Mouse (Mus musculus): ENCODE results near the gene Olfr437. TPM values are rescaled to one million over a fixed set of nuclear protein-coding genes. Genes with fewer than 3 reads are reported as not detected.
"Not testable (repeated sequence)": the region's sequence is repeated elsewhere in the genome, so short reads cannot be mapped to it uniquely, and the experiment has no call there.

Olfr437 gene
- polyA plus RNA-seq (2012): not detected in 2 replicates

- no peak for TF ChIP-seq GATA1 (IDR thresholded peaks at IDR 0.05; ENCODE audit: low read length)
These were observed at the start of gene Olfr437 for GRCm38 (mm10) chr6:43162982-43163381. Gene Olfr437, plus strand, starts transcription at chr6:43163282.

GRCm38 (mm10) chr6:43146267-43146666 lies 16.8 kb upstream of the Olfr437 start, which contains the start of gene Olfr237-ps1:
Gene Olfr237-ps1, plus strand, starts transcription at chr6:43146567.
- TF ChIP-seq GATA1 (IDR thresholded peaks at IDR 0.05; ENCODE audit: low read length): not testable (repeated sequence)

- TF ChIP-seq GATA1 (IDR thresholded peaks at IDR 0.05; ENCODE audit: low read length): no peak
These were observed 3.6 kb upstream of the Olfr437 start for GRCm38 (mm10) chr6:43159502-43159901.

GRCm38 (mm10) chr6:43167246-43167645 lies 4.2 kb downstream of the Olfr437 start:
- no peak for TF ChIP-seq GATA1 (IDR thresholded peaks at IDR 0.05; ENCODE audit: low read length)

- no peak for TF ChIP-seq GATA1 (IDR thresholded peaks at IDR 0.05; ENCODE audit: low read length)
These were observed 8.8 kb downstream of the Olfr437 start, which contains the start of gene Olfr13 for GRCm38 (mm10) chr6:43171840-43172239. Gene Olfr13, plus strand, starts transcription at chr6:43172140.

- no peak for TF ChIP-seq GATA1 (IDR thresholded peaks at IDR 0.05; ENCODE audit: low read length)
These were observed 15.0 kb downstream of the Olfr437 start for GRCm38 (mm10) chr6:43178129-43178528.

- TF ChIP-seq GATA1 (IDR thresholded peaks at IDR 0.05; ENCODE audit: low read length): no peak
These were observed 15.8 kb downstream of the Olfr437 start for GRCm38 (mm10) chr6:43178584-43179501.

- TF ChIP-seq GATA1 (IDR thresholded peaks at IDR 0.05; ENCODE audit: low read length): no peak
These were observed 27.9 kb downstream of the Olfr437 start for GRCm38 (mm10) chr6:43190986-43191385.

GRCm38 (mm10) chr6:43196781-43197180 lies 33.7 kb downstream of the Olfr437 start, which contains the start of gene Olfr435:
Gene Olfr435, plus strand, starts transcription at chr6:43197146.
- TF ChIP-seq GATA1 (IDR thresholded peaks at IDR 0.05; ENCODE audit: low read length): no peak

GRCm38 (mm10) chr6:43198094-43198493 lies 35.0 kb downstream of the Olfr437 start:
- no peak for TF ChIP-seq GATA1 (IDR thresholded peaks at IDR 0.05; ENCODE audit: low read length)

- TF ChIP-seq GATA1 (IDR thresholded peaks at IDR 0.05; ENCODE audit: low read length): no peak
These were observed 39.7 kb downstream of the Olfr437 start for GRCm38 (mm10) chr6:43202786-43203185.

- no peak for TF ChIP-seq GATA1 (IDR thresholded peaks at IDR 0.05; ENCODE audit: low read length)
These were observed 42.3 kb downstream of the Olfr437 start for GRCm38 (mm10) chr6:43205355-43205754.

GRCm38 (mm10) chr6:43212873-43213272 lies 49.8 kb downstream of the Olfr437 start, which contains the start of gene Olfr434:
Gene Olfr434, plus strand, starts transcription at chr6:43213021.
- TF ChIP-seq GATA1 (IDR thresholded peaks at IDR 0.05; ENCODE audit: low read length): not testable (repeated sequence)

Other genes with a start within 250 kb of the Olfr437 start
- not detected in 2 replicates for gene Olfr446, start 241.9 kb upstream of the Olfr437 start, polyA plus RNA-seq (2012)
- not detected in 2 replicates for gene Olfr444, start 214.2 kb upstream of the Olfr437 start, polyA plus RNA-seq (2012)
- gene Olfr441, start 56.9 kb upstream of the Olfr437 start, polyA plus RNA-seq (2012): not detected in 2 replicates
- not detected in 2 replicates for gene Olfr237-ps1, start 16.7 kb upstream of the Olfr437 start, polyA plus RNA-seq (2012)
- not detected in 2 replicates for gene Olfr13, start 8.9 kb downstream of the Olfr437 start, polyA plus RNA-seq (2012)
- not detected in 2 replicates for gene Olfr435, start 33.9 kb downstream of the Olfr437 start, polyA plus RNA-seq (2012)
- not detected in 2 replicates for gene Olfr434, start 49.7 kb downstream of the Olfr437 start, polyA plus RNA-seq (2012)
- not detected in 2 replicates for gene Olfr47, start 68.2 kb downstream of the Olfr437 start, polyA plus RNA-seq (2012)
- not detected in 2 replicates for gene Arhgef5, start 102.3 kb downstream of the Olfr437 start, polyA plus RNA-seq (2012)
- not detected in 2 replicates for gene Nobox, start 146.3 kb downstream of the Olfr437 start, polyA plus RNA-seq (2012)